Mouse (Mus musculus) brain, embryonic 14.5 days (tissue): ENCODE measurements around the gene Plrg1.

Experiments used
- CTCF ChIP-seq: fragments of 200-500 bp; IDR thresholded peaks from 2 replicates; pipeline ENCODE4 v1.5.1; 2012; ENCODE audit warnings: inconsistent platforms, mild to moderate bottlenecking, moderate library complexity, borderline replicate concordance; ENCODE audit not compliant: insufficient read depth, insufficient read length; ENCODE audit errors: extremely low read depth
- POLR2A ChIP-seq: fragments of 200-500 bp; IDR thresholded peaks from 2 replicates; pipeline ENCODE4 v1.6.1; 2012; ENCODE audit warnings: mild to moderate bottlenecking, inconsistent platforms, borderline replicate concordance; ENCODE audit not compliant: poor library complexity, insufficient read depth, insufficient read length, severe bottlenecking; ENCODE audit errors: extremely low read depth

DNA sequence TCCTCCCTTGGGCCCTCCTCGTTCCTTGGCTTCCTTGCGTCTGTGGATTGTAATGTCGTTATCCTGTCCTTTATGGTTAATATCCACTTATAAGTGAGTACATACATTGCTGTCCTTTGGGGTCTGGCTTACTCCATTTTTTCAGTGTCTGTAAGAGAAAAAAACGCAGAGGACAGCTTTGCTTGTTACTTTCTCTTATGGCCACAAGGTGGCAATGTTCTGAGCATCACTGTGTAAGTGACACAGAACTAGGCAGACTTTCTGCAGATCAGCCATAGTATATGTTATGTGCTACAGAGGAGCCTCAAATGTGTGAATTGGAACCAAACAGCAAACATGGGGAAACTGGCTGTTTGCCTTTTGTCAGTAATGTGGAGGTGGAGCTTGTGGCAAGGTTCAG lies 54.8 kb downstream of the Plrg1 start:
- TF ChIP-seq POLR2A (no peak), CTCF (peak; percentile 67; the same call in 1 of the 2 replicates)
